Mouse (Mus musculus) right cerebral cortex, postnatal 36 days (tissue): ENCODE measurements around the gene Nek10.
"Not testable (repeated sequence)": the region's sequence is repeated elsewhere in the genome, so short reads cannot be mapped to it uniquely, and the experiment has no call there.

Experiments used
- DNase-seq, 2 experiments: peaks; one replicate each; pipeline ENCODE4 v3.0.0; 2022; ENCODE audit warnings: low spot score in 2 of 2, mixed read lengths in 1 of 2

Nek10 gene

DNA sequence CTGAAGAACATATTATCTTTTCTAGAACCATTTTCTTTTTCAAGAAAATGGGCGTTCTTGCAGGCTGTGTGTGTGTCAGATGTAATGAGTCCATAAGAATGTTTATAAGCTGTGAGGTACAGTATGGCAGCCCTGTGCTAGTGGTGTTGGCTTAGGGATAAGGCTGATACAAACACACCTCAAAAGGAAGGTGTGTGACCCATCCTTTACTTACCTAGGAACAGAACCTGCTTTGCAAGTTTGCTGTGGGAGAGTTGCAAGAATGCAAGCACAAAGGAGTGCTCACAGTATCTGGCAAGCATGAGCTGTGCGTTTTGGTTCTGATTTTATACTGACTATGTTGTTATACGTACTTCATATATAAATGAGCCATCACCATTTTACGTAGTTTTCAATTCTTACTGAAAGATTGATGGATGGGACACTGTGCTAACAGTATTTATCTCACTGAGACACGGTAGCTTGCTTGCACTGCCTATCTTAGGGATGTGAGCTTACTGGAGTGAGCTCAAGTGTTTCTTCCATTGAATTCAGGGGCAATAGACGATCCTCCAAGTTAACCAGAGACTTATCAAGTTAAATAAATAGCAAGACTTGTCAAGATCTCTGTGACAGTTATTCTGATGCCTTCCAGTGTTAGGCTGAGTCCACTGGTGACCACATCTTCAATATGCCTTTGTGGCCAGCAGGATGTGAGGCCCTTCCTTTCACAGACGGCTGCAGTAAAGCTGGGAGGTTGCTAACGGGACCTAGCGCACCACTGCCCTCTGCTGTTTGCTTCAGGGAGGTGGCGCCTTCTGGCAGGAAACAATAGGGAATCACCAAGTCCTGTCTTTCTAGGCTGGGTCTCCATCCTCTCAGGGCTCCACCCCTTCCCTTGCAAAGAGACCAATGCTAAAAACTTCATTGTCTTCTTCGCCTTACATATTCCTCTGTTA, 181.8 kb downstream of the Nek10 start:
- peak; percentile 14 to 25 for DNase-seq

DNA sequence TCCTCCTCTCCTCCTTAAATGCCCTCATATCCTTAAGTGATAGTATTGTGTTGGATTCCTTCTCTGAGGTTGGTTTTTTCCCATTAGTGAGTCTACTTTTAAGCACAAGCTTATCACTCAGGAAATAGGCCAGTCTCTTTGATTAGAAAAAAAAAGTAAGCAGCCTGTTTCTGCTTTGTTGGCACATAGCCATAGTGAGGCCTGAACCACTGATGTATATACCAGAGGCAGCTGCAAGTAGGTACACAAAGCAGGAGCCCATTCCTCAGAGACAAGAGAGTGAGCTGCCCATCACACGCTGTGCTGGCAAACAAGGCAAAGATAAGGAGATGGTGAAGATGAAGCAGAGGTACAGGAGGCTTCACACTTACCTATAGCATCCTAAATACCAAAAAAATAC, 184.2 kb downstream of the Nek10 start:
- DNase-seq: no peak

DNA sequence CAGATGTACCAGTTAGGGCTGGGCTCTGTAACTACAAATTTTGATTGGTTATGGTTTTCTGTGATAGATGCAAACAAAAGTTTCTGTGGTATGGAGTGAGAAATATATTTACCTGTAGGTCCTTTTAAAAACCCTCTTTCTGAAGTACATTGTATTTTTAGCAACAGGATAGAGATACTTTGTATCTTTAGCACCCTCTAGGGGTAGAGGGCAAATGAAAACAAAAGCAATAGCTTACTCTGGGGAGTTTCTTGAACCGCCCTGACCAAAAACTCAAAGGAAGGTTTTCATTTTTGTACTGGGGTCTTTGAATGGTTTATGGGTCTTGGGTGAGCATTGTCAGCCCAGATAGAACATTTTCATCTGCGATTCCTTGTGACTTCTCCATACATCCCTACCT, 188.4 kb downstream of the Nek10 start:
- no peak for DNase-seq

DNA sequence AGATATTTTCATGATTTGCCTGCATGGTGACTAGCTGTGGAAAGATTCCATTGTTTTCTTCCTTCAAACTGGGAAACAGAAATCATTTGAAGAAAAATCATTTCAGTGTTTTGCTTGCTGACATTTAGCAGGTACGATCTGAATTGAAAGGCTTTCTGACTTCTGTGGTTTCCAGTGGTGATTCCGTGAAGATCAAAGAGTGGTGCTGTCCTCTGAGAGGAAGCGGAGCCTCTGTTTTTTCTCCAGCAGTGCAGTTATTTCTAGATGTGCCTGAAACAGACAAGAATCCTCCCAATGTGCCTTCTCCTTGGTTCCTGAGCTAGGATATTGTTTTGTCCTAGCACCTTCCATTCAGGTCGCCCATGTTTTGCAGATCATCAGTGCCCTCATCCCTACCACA, 208.2 kb downstream of the Nek10 start:
- no peak for DNase-seq

DNA sequence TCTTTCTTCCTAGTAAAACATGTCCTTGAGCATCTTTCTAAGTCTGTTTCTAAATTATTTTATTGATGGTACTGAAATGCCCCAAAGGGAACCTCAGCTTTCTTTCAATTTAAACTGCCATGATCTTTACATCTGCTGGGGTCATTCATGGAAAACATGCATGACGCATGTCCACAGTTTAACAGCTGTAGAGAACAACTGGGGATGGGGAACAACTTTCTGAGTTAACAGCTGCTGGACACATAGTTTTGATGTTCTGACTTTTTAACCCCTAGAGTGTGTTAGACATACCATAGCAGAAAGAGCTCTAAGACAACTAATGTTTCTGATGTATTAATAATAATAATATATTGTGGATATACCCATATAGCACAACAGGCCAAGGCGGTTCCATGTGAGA, 211.6 kb downstream of the Nek10 start:
- DNase-seq: no peak

DNA sequence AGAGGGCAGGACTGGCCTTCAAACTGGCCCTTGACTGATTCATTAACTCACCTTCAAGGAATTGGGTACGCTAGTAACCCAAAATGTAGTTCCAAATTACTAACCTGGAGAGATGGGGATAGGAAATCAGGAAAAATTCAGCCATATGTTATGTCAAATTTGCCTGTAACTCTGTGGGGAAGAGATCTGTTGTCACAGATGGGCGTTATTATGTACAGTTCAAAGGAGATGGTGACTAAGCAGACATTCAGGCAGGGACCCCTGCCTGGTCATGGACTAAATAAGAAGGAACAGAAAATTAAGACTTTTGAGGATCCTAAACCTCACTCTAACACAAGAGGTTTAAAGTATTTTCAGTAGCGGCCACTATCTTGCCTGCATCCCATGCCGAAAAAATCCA, 227.4 kb downstream of the Nek10 start:
- not testable (repeated sequence) for DNase-seq

DNA sequence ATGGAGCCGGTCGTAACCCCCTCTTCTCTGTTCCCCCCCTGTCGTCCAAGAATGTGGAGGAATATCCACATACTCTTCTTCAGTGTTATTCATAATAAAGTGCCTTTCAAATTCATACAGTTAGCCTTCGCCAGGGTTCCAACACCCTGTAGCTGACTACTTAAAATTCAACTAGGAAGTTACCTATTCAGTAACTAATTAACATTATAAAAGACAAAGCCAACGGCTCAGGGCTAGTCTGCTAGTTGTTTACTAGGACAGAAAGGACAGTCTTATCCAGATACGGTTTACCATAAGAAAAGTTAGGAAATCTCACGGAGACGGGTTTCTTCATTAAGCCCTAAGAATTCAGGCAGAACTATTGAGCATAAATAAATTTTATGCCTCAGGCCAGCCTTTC, 231.4 kb downstream of the Nek10 start:
- DNase-seq: not testable (repeated sequence)

DNA sequence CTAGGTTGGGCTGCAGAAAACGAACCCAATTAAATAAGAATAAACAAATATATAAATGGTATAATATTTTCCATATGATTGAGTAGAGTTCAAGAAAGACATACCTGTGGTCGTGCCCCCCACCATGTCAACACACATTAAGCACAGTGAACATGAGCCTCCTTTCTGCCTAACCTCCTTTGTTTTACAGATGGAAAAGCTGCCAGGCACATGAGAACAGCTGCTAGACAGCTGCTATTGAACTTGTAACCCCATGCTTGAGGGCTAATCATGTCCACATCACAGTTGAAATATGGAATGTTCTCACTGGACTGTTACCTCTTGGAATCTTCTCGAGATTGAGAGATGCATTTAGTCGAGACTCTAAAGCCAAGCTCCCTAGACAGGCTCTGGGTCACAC, 245.0 kb downstream of the Nek10 start:
- no peak for DNase-seq

DNA sequence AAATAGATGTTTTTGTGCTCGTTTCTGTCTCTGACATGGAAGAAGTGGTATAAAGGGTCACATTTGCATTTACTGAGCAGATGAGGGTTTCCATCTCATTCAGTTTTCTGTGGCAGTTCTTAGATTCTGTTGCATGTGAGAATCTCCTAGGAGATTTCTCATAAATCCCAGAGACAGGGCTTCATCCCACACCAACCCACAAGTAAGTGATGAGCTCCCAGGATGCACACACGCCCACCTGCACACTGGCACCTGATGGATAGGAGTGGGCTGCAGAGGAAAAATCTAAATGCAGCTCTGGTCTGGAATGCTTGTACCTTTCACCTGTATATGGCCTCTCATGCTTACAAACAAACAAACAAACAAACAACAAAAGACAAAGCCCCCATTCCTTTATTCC, 258.3 kb downstream of the Nek10 start:
- DNase-seq: peak; percentile 9 to 21
